Mouse (Mus musculus): ENCODE measurements around the gene Fmod.

GRCm38 (mm10) chr1:134005490-134005889, 31.6 kb upstream of the Fmod start:
- TF ChIP-seq CTCF (IDR thresholded peaks at IDR 0.05; ENCODE audit: low read depth, low read length) (no peak), GATA1 (IDR thresholded peaks at IDR 0.05; ENCODE audit: borderline replicate concordance, low read length) (no peak), TAL1 (conservative IDR thresholded peaks at IDR 0.05; ENCODE audit: low read depth, low read length) (no peak), GATA2 (IDR thresholded peaks at IDR 0.05; ENCODE audit: borderline replicate concordance, low read depth, low read length) (no peak), POLR2AphosphoS5 (IDR thresholded peaks at IDR 0.05; ENCODE audit: insufficient replicate concordance, low read depth, low read length) (no peak)
